Mouse (Mus musculus): ENCODE measurements around the gene Lrrc42.

Lrrc42 gene

GRCm38 (mm10) chr4:107226313-107226712, 27.0 kb downstream of the Lrrc42 start:
- no peak for TF ChIP-seq GATA4 (IDR thresholded peaks at IDR 0.05; ENCODE audit: insufficient replicate concordance, low read length)

DNA sequence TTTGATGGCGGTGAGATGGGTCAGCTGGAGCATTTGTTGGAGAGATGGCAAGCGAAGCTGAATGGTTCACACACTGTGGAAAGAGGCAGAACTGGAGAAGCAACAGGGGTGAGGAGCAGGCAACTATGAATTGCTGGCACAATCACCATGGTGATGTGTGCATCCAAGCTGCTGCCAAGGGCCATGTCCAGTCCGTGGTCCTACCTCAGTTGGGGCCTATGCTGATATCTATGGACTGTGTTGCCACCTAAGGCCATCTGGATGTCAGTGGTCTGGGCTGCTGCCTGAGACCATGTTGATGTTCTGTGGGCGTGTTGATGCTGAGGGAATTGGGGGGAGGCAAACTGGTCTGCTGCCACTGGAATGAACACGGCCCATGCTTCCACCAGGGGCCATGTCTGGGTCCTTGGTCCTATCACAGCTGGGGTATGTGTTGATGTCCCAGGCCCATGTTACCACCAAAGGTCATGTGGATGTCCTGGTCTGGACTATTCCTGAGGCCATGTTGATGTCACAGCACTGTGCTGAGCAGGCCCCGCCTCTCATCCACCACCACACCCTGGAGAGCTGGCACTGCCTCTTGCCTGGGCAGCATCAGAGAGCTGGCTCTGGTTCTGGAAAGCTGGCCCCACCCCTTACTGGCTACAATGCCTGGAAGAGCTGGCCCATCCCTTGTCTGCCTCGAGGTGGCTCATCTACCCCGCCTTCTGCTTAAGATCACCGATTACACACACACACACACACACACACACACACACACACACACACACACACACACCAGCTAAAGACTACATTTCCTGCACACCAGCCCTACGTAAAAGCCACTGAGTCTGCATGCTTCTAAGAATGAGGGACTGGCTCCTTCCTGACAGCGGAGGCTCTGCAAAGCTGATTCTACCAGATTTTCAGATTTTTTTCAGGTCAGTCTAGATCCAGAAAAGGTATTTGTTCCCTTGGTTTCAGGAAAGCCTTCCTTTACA, 29.8 kb downstream of the Lrrc42 start:
- no peak for TF ChIP-seq GATA4 (IDR thresholded peaks at IDR 0.05; ENCODE audit: insufficient replicate concordance, low read length)

DNA sequence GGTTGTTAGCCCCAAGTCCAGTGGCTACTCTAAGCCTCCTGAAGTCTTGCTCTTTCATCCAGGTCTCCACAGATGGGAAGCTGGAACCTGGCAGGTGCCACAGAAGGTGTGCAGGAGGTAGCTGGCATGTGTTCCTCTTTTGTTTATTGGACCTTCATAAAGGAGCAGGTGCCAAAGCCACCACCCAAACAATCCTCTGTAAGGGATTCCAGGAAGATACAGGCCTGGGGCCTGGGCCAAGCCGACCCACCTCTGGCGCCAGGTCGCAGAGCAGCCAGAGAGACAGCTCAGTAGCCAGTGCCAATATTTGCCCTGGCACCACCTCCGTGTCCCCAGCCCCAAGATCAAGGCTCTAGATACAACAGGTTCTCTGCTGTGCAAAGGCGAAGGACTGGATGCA, 31.8 kb downstream of the Lrrc42 start:
- TF ChIP-seq GATA4 (IDR thresholded peaks at IDR 0.05; ENCODE audit: insufficient replicate concordance, low read length) = no peak

GRCm38 (mm10) chr4:107217574-107217973, 35.8 kb downstream of the Lrrc42 start:
- TF ChIP-seq GATA4 (IDR thresholded peaks at IDR 0.05; ENCODE audit: insufficient replicate concordance, low read length) = no peak

DNA sequence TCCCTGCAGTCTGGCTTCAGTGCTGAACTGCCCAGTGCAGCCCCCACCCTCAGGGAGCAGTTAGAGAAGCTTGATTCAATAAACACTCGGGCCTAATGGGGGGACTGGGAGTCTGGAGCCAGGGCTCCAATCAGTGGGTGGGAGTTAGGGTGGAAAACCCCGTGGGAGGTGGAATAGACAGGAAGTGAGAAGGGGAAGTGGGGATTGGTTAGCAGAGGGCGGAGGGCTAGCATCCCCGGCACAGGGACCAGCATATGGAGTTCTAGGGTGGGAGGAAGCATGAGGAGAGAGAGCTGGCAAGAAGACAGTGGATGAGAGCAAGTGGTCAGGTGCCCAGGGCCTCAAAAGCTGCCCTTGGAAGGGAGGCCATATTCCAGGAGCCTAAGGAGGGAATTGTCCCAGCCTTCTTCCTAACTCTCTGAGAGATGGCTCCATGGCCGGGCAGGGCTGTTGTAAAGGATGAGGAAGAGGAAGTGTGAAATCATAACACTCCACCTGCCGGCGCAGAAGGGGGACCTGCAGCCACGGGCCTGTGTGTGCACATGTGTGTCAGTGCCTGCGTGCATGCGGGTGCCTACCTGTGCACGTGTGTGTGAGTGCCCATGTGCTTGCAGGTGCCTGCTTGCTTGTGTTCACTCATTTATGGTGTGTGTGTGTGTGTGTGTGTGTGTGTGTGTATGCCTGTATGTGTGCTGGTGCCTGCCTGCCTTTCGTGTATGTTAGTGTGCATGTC, 39.9 kb downstream of the Lrrc42 start:
- no peak for TF ChIP-seq GATA4 (IDR thresholded peaks at IDR 0.05; ENCODE audit: insufficient replicate concordance, low read length)

DNA sequence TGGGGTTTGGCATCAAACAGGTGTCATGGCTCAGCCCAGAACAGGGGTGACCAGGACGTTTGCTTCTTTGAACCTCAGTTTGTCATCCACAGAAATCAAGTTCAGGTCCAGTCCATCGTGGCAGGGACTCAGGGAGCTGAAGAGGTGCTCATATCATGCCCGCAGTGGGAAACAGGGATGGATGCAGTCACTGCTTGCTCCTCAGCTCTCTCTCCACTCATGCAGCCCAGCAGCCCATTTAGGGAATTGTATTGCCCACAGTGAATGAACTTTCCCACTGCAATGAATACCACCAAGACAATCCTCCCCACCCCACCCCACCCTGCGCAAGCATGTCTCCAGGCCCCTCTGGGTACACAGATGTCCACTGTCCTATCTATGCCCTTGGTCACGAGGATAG, 41.4 kb downstream of the Lrrc42 start:
- TF ChIP-seq GATA4 (IDR thresholded peaks at IDR 0.05; ENCODE audit: insufficient replicate concordance, low read length) = no peak

DNA sequence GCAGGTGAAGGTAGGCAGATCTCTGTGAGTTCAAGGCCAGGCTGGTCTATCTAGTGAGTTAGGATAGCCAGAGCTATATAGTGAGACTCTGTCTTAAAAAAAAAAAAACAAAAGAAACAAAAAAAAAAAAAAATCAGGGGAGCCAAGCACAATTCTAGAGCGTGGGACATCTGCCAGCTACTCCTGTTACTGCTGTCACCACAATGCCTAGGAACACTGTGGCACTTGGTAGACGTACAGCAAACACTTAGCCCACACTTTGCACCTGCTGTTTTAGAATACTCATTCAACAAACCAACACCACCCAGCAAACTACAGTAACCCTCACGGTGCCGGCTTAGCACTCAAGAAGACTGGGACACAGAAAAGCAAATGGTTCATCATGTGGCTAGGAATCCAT, 41.9 kb downstream of the Lrrc42 start:
- no peak for TF ChIP-seq GATA4 (IDR thresholded peaks at IDR 0.05; ENCODE audit: insufficient replicate concordance, low read length)

GRCm38 (mm10) chr4:107210483-107211097, 42.7 kb downstream of the Lrrc42 start:
- TF ChIP-seq GATA4 (IDR thresholded peaks at IDR 0.05; ENCODE audit: insufficient replicate concordance, low read length) = no peak

DNA sequence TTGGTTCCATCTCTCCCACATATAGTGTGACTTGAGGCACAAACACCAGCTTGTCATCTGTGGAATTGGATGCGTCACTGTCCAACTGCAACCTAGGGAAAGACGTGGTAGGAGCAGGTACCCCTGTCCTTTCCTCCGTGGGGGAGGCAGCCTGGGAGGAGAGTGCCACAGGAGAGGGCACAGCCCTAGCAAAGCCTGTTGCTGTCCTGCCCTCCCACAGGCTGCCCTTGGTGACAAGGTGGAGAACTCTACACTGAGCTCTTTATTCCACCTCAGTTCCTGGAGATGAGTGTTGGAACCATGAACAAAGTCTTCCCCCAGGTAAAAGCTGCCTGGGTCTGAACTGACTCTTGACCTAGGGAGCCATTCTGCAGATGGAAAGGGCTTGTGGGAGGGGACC, 44.5 kb downstream of the Lrrc42 start, which contains the start of gene Ldlrad1:
Ldlrad1 (plus strand) TSS at position 301 of the 400 bp plus-strand sequence.
- TF ChIP-seq GATA4 (IDR thresholded peaks at IDR 0.05; ENCODE audit: insufficient replicate concordance, low read length) = no peak

DNA sequence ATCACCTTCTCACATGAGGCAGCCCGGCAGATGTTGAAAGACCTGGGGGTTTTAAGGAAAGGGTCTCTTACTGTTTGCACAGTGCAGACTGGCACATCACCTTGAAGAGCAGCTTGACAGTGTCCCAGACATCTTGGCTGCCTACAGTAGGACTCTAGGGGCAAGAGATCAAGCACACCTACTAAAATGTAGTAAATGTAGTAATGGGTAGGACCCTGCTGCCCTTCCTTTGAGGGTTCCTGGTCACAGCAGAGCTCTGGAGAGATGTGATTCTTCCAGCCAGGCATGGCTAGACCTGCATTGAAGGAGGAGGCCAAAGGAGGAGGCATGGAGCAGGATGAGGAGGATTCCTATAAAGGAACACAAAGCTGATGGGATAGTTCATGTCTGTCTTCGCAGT, 46.3 kb downstream of the Lrrc42 start:
- no peak for TF ChIP-seq GATA4 (IDR thresholded peaks at IDR 0.05; ENCODE audit: insufficient replicate concordance, low read length)

- TF ChIP-seq GATA4 (IDR thresholded peaks at IDR 0.05; ENCODE audit: insufficient replicate concordance, low read length) = no peak
Observed at GRCm38 (mm10) chr4:107203001-107203400, 50.3 kb downstream of the Lrrc42 start.

GRCm38 (mm10) chr4:107201779-107202178, 51.6 kb downstream of the Lrrc42 start:
- TF ChIP-seq GATA4 (IDR thresholded peaks at IDR 0.05; ENCODE audit: insufficient replicate concordance, low read length) = no peak

- TF ChIP-seq GATA4 (IDR thresholded peaks at IDR 0.05; ENCODE audit: insufficient replicate concordance, low read length) = no peak
Observed at GRCm38 (mm10) chr4:107198072-107198471, 55.3 kb downstream of the Lrrc42 start.

DNA sequence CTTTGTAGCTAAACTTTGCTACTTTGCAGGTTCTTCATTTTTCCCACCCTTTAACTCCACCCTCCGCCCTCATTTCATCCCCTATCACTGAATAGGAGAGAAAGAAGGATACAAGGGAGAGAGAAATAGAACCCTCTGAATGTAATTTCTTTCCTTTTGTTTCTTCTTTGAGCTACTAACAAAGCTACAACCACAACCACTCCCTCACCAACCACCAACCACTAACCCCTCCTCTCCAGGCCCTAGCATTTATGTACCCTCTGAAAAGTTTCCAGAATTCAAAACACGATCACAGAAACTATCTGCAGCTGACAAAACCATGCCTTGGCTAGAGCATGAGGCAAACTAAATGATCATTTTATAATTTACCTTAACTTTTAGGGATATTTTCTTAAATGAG, 56.9 kb downstream of the Lrrc42 start:
- TF ChIP-seq GATA4 (IDR thresholded peaks at IDR 0.05; ENCODE audit: insufficient replicate concordance, low read length) = no peak

DNA sequence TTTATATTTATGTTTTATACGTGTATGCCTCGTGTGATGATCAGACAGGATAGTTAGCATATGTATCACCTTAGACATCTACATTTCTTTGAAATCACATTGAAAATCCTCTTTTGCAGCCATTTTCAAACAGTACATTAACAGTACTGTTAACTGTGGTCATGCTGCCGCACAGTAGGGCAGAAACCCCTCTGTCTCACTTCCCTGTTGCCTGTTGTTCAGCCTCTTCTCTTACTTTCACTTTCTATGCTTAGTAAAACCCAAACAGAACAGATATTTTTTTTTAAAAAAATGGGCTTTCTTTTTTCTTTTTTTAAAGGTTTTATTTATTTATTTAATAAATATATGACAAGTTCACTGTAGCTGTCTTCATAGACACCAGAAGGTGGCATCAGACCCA, 59.5 kb downstream of the Lrrc42 start:
- no peak for TF ChIP-seq GATA4 (IDR thresholded peaks at IDR 0.05; ENCODE audit: insufficient replicate concordance, low read length)

DNA sequence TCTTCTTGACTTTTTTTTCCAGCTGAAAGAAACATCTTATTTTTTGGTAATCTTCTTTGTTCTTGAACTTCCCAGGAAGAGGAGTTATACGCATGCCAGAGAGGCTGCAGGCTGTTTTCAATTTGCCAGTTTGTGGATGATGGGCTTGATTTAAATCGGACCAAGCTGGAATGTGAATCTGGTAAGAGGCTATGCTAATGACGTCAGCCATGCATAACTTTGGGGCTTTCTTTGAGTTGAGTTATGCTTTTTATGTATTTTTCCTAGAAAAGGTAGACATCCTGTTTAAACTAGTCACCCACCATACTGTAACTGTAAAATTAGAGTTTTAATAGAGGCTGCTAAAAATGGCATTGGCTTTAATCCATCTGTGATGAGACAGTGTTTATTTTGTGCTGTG, 67.6 kb downstream of the Lrrc42 start:
- TF ChIP-seq GATA4 (IDR thresholded peaks at IDR 0.05; ENCODE audit: insufficient replicate concordance, low read length) = no peak
